Mouse (Mus musculus) cerebellum, postnatal 4 days (tissue): Measurements from ENCODE around the gene Myo3b.
"Not testable (repeated sequence)": the region's sequence is repeated elsewhere in the genome, so short reads cannot be mapped to it uniquely, and the experiment has no call there.

Experiments used
- DNase-seq, 2 experiments: peaks; one replicate each; pipeline ENCODE4 v3.0.0; 2022; ENCODE audit warnings: low spot score in 2 of 2, mixed read lengths in 1 of 2

Myo3b gene

DNA sequence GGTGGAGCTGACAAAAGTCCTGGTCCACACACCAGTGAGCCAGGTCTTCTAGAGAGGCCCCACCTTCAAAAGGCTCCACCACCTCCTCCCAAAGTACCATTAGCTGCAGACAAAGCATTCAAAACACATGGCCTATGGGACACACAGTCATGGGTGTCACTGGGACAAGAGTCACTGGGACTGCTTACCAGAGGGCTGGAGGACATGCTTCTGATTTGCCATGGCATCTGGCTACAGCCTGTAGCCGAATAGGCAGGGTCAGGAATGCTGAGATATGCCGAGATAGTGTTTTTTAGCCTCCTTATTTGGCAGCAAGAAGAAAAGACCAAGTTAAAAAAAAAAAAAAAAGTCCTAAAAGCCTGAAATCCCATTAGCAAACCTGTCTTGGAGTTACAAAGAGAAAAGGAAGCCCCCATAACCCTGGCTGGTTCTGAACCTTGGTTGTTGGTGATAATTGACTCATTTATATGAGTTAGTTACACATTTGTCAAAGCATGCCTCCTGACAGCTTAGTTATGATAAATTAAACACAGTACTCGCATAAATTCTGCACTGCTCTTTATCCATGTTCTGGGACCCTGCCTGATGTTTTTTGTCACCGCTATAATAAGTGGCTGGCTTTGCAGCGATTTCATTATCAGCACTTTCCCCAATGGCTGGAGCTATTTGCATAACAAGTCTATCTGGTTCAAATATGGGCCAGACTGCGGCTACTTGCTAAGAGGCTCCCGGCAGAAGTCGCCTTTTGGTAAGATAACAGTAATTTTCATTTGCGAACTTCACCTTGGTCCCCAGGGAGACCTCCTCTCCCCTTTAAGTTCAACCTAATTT, 156.7 kb downstream of the Myo3b start:
- no peak for DNase-seq

DNA sequence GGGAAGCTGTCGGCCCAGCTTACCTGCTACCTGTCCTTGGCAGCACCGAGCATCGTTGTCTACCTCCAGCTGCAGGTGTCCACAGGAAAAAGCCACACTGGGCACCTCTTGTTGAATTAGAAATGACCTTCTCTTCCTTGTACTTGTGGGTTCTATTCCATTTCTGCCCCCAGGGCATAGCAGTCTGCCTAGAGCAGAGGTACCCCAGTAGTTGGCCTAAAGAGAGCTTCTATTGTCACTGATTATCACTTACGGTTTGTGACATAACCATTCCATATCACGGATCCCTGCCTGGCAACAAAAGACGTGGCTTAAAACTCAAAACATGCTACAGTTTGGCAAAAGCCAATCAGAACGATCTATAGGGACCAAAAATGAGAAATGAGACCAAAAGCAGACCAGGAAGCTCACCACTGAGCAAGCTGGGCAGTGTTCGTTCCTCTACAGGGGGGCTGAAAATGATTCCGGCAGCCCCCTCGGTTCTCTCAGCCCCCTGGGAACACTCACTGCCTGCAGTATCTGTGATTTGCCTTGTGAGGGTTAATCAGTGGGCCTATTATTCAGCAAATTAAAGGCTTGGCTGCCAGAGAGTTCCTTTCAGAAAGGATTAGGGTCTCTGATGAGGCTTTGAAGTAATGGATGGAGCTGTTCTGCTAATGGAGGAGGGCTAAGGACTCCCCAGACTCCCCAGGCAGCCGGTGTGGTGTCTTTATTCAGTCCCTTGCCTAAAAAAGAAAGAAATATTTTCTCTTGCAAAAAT, 163.1 kb downstream of the Myo3b start:
- no peak for DNase-seq

DNA sequence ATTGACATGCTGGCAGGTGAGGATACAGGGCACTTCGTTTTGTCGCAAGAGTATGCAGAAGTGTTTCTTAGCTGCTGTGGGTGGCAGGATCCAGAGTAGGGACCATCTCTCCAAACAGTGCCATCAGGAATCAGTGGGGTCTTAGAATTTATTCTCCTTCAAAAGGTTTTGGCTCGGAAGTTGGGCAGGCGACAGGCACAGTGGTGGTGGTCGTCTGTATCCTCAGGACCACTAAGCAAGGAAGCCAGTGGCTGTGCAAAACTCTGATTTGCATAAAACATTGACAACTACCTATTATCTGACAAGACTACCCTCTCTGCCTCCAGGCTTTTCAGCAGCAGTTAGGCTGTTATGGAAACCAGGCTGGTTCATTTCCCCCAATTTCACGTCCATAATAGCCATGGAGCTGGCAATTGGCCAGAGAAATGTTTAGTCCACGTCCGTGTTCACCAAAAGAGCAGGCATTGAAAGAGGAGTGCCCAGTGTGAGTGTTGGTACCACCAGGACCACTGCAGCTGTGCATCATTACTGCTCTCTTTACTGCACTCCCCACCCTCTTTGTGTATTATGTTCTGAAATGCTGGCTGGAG, 163.7 kb downstream of the Myo3b start:
- peak in 1 of 2 experiments; percentile 18 for DNase-seq

DNA sequence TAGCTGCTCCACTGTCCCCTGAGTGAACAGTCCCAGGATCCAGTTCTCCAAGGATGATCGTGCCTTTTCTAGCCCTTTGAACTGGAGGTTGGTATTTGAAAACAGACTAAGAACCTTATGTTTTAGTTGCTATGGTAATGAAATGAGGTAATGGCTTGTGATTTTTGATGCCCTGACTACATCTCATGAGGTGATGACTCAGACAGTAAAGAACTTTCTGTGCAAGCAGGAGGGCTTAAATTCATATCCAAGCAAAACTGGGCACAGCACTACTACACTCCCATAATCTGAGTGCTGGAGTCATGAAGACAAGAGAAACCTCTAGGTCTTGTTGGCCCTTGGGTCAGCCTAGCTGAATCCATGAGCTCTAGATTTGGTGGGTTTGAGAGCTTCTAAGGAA, 169.5 kb downstream of the Myo3b start:
- no peak for DNase-seq

DNA sequence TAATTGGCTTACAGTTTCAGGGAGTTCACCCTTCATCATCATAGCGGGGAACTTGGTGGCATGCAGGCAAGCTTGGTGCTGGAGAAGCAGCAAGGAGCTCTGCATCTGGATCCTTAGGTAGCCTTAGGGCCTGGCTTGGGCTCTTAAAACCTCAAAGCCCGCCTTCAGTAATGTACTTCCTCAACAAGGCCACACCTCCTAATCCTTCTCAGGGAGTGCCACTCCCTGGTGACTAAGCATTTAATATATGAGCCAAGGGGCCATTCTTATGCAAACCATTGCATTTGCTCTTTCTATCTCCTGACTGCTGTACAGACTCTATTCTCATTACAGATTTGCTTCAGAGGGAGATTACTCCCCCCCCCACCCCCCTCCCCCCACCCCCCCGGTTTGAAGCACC, 170.9 kb downstream of the Myo3b start:
- no peak for DNase-seq

DNA sequence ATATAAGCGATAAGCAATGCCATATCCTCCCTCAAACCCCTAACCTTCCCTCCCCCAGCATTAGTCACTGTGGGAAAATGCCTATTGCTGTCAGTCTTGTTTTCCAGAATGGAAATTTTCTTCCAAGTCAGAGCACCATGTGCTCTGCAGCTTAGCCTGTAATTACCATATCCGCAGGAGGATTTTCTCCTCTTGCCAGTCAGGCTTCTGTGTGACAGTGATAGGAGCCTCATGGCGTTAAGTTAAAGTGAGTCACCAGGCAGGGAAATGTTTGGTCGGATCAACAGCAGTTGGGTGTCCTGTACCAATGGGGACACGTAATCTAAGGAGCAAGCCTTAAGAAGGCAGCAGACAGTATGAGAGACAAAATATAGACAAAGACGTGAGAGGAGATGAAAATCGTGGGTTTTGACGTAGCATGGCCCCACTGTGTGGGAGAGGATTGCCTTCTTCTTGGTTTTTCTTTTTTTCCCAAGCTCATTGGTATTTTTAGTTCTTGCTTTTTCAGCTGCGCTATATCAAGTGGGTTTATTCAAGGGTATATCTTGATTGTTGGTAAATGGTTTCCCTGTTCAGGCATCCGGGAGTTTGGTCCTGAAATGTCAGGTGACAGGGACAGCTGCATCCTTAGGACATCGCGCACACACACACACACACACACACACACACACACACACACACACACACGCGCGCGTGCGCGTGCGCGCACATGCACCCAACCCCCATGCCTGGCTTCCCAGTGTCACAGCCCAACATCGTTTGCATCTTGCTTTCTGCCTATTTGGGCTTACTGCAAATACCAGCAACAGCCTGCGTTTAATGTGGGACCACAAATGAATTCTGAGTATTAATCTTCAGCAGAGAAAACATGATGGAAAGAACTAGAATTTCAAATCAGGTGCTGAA, 171.8 kb downstream of the Myo3b start:
- no peak for DNase-seq

DNA sequence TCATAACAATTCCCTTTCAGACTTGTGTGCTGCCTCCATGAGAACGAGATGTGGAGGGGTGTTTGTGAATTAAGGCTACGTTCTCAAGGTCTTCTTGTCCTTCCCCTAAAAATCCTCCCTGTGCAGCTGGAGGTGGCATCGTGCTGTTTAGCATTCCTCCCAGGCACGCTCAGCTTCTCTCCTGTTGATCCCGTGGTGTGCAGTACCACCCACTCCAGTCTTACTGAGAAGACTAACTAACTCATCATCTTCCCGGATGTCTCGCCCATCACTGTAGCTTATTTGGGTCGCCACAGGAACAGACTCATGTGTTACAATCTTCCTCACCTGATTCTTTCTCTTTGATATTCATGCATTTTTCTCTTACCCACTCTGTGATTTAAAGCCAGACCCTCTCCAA, 175.5 kb downstream of the Myo3b start:
- no peak for DNase-seq

DNA sequence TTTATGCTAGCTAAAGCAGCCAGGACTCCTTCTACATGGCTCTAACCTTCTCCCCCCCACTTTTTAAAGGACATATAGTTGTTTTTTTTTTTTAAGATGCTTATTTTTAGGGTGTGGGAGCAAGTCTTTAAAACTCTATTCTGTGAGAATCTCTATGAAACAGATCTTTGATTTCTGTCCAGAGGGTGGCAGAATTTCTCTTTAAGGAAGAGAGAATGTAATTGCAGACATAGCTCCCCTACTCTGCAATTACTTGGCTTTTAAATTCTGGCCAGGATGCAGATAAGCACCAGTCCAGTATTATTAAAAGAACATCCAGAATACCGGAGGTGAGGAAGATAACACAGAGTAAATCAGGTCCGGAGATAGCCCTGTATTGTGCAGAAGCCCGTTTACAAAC, 178.9 kb downstream of the Myo3b start:
- DNase-seq, result no peak

DNA sequence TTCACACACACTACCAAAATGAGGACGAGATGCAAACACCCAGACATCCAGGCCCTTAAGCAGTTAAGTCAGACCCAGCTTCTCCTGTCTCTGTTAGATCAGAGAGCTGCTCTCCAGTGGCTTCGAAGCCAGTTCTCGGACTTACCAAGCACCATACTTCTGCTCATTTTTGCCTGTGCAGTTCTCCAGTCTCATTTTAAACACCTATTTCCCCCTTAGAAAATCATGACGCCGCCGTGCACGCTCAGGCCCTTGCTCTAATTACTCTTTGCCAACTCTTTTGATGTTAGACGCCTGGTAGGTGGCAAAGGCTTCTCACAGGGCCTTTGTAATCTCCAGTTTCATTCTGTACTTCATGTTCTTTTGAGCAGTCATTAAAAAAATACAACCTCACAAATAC, 179.5 kb downstream of the Myo3b start:
- DNase-seq, result no peak

DNA sequence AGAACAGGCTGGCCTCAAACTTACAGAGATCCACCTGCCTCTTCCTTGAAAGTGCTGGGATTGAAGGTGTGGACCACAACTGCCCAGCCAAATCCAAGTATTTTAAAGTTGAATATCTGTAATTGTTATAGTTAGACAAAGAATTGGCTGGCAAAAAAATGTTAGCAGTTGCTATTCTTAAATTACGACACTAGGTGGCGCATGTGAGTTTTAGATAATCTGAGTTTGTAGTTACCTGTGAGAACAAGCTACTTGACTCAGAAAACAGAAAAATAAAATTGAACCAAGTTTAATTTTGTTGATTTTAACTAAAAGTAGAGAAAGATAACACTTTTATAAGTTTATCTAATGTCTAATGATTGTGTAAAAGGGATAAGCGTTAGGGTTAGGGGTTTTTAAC, 187.8 kb downstream of the Myo3b start:
- DNase-seq, result no peak

DNA sequence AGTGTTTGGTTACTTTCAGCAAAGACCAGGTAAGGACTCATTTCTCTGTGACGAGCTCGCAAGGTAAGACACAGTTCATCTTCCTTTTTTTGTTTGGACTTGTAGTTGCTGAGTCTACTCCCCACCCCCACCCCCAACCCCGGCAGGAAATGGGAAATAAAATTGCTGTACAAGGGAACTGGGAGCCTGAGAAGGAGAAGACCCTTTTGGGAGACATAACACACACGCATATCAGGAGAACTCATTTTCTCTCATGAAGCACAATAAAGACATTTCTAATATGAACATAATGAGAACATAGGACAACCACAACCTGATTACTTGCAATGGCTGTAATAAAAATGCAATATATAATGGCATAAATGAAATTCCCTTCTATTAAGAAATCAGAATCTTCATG, 195.5 kb downstream of the Myo3b start:
- DNase-seq, result not testable (repeated sequence)

DNA sequence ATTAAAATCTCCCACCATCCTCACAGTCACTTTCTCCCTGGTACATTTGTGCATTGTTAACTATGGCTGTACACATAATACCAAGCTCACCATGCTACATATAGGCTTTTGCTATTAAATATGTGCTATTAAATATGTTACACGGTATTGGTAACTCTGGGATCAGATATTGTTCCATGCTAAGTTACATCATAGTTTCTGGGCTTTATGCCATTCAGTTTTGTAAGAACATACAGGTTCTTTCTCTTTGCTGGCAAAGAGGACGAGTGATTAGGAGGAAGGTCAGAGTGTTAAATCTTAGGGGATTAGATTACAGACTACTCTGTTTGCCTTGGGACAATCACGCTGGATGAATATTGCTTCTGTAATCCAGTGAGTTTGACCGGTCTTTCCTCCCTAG, 207.1 kb downstream of the Myo3b start:
- no peak for DNase-seq

DNA sequence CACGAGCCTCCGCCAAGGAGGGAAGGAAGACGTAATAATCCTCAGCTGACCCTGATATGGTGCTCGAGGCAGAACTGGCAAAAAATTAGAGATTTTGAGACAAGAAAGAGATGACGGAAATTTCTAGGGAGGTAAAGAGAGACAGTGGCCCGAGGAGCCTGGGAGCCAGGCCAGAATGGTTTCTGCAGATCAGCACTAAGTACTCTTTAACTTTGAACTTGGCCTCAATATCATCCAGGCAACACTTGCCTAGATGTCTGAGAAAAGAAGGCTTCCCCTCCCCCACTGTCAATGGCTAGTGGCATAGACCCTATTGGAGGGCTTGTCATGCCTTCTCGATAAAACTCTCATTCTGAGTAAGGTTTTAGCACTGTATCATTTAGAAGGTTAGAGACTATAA, 209.7 kb downstream of the Myo3b start:
- DNase-seq, result no peak

DNA sequence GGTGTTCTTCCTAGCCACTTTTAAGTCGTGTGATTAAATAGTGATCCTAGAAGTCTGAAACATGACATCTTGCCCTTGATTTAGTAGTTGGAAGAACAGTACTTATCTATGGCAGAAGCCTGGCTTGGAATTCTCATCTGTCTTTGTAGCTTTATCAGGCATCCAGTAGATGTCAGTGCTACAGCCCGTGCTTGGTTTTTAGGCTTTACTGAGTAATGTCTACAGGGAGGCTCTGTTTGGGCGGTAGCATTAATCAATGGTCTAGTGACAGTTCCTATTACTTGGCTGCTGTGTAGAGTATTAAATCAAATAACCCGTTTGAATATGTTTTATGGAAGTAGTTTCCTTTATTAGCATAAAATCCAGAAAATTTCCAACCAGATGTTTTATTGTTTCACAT, 210.9 kb downstream of the Myo3b start:
- DNase-seq, result no peak

DNA sequence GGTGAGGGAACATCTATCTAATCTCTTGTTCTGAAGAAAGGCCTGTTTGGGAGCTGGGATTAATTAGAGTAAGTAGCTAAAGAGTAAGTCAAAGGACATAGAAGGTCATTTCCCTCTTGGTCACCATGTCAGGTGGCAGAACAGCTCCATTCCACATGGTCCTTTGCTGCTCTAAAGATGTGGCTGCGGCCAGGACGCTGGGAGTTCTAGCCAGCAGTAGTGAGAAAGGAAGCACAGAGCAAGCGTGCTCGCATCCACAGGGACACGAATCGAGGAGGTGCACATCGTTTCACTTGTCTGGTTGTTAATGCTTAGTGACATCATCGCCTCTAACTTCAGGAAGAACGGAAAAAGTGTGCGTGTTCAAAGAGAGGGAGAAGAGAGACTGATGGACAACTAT, 212.3 kb downstream of the Myo3b start:
- no peak for DNase-seq

DNA sequence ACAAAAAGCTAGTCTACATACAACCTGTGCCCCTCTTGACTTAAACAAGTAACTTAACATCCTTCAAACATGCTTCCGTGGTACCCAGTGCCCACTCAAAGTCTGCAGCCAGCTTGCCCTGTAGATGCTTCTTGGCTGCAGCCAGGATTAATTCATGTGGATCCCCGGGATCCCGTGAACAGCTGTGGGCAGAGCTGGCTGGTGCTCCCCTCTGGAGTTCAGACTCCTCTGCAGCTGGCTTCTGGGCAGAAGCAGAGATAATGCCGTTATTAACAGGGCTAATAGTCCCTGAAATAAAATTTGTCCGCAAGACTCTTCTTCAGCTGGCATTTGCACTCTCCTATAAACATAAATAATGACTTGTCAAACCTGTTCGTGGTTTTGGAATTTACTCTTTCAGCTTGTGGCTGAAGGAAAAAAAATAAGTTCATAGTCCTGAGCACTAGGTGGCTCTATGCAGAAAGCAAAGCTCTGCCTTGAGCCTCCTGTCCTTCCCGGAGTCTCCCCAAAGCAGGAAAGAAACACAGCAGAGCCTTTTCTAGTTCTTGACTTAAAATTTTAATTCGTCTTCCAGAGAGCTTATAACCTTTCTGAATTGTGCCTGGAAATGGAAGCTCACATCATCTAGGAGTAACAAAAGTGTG, 220.6 kb downstream of the Myo3b start:
- DNase-seq, result no peak

DNA sequence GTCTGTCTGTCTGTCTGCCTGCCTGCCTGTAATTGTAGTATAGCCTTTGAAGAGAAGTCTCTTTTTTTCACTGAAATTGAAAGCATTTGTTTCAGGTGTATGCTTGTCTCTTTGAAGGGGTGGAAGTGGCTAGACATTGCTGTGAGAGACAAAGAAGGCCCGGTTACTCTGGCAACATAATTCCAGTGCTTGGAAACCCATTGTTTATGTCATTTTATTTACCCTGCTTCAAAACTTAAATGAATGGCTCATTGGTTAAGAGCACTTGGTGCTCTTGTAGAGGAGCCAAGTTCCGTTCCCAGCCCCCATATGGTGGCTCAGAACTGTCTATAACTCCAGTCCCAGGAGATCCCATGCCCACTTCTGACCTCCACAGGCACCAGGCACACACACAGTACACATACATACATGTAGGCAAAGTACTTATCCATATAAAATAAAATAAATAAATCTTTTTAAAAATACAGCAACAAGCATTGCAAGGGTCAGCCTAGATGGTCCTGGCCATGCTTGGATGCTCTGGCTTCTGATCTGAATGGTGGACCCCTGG, 221.8 kb downstream of the Myo3b start:
- no peak for DNase-seq

DNA sequence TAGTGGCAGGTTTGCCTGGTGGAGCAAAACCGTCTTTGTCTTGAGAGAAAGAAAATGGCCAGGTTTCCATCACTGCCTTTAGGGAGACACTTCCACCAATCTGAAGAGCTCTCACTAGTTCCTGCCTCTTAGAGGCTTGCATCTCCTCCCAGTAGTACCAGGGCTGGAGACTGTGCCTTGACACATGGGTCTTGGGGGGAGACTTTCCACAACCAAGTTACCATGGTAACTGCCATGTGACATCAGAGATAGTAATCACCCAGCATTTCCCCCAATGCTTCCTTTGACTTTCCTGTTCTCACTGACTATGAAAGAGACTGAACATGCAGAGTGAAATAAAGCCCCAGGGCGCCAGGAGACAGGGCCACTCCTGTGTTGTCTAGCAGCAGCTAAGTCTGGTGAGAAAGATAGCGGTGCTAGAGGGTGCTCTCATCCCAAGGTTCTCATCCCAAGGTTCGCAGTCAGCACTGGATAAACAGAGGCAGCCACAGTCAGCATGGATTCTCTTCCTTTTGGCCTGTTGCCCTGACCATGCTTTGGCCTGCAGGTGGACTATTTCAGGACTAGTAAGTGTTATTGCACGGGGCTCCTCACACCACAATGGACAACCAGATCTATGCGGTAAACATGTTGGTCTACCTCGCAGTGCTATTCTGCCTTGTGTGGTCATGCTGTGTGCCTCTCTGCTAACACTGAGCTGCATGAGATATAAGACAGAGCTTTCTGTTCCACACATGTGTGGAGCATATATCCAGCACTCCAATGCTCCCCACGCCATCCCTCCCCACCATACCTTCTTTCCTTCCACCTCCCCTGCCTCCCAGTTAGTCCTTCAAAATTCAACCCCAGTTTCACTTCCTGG, 223.0 kb downstream of the Myo3b start:
- DNase-seq, result no peak

DNA sequence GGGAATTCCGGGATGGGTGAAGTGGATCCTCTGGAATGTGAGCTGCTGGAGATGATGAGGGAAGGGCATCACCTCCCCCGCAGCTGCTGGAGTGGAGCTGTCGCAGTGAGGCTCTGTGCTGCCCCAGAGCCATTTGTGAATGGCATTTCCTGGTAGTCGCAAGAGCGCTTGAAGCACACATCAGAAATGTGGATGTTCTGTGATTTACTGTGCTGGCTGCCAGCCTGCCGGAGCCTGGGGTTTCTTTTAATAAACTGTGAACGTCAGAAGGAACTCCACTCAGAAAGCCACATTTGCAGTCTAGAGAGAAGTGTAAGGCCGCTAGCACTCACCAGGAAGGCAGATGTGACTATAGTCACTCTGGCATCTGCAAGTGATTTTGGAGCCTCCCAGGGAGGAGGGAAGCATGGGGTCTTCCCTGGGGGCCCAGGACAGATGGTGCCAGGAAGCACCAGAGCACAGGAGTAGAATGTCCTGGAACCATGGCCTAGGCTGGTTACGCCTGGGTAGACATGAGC, 223.7 kb downstream of the Myo3b start:
- no peak for DNase-seq
